Mouse (Mus musculus) heart, embryonic 12.5 days (tissue): ENCODE results near the gene Ube2g1. TPM values are rescaled to one million over a fixed set of nuclear protein-coding genes. Genes with fewer than 3 reads are reported as not detected.

ENCODE experiments used
- microRNA-seq: library from miRNA; unstranded; fragments of <30 nt; microRNA quantifications from one replicate; pipeline ENCODE4, GENCODE M21; 2017
- polyA plus RNA-seq: library from polyadenylated mRNA; unstranded; fragments of >200 nt; fragmentation: Nextera tagmentation; extraction: Ambion mirVana; gene quantifications from 2 replicates; pipeline ENCODE4 v1.2.1, GENCODE M21; 2016

Gene Ube2g1
- polyA plus RNA-seq, 1 experiment from 2014 or later: 68.5 TPM

Small RNA genes lying within 50 kb of the gene (microRNA-seq; reads per million reads assigned to microRNA genes)
- gene Gm25678: not detected

Other genes starting within 250 kb of the Ube2g1 start
- 0.32 and 0.85 TPM in 2 replicates for gene Tekt1, start 244.8 kb upstream of the Ube2g1 start, polyA plus RNA-seq
- 191 and 194 TPM in 2 replicates for gene Smtnl2, start 195.6 kb upstream of the Ube2g1 start, polyA plus RNA-seq
- not detected in 2 replicates for gene Ggt6, start 171.8 kb upstream of the Ube2g1 start, polyA plus RNA-seq
- 99.5 and 106 TPM in 2 replicates for gene Mybbp1a, start 165.9 kb upstream of the Ube2g1 start, polyA plus RNA-seq
- 3.3 and 3.5 TPM in 2 replicates for gene Spns2, start 117.4 kb upstream of the Ube2g1 start, polyA plus RNA-seq
- 0.10 and 0.19 TPM in 2 replicates for gene Spns3, start 56.8 kb upstream of the Ube2g1 start, polyA plus RNA-seq
- gene Ankfy1, start 82.7 kb downstream of the Ube2g1 start, polyA plus RNA-seq: 25.8 and 27.8 TPM in 2 replicates
- 5.5 and 6.3 TPM in 2 replicates for gene Cyb5d2, start 188.9 kb downstream of the Ube2g1 start, polyA plus RNA-seq
- gene Zzef1, start 188.9 kb downstream of the Ube2g1 start, polyA plus RNA-seq: 7.7 and 8.1 TPM in 2 replicates